Mouse (Mus musculus) spleen, adult 18-20 months (tissue): ENCODE measurements at regions not wholly inside any gene's neighbourhood (a gene's known extent, or its start where the extent isn't known, plus 50 kb on each side); places are given as distances from the start of the nearest gene placed in this dataset.

ENCODE experiments used
- DNase-seq, 2 experiments: peaks; one replicate each; pipeline ENCODE4 v3.0.0; 2022; ENCODE audit warnings: mixed read lengths in 2 of 2

- DNase-seq: no peak
Observed at GRCm38 (mm10) chr3:38397615-38397956, 87.1 kb downstream of the Ankrd50 start.

GRCm38 (mm10) chr3:38396760-38397614 is 87.7 kb downstream of the Ankrd50 start:
- no peak for DNase-seq

GRCm38 (mm10) chr3:38394308-38394707 is 90.3 kb downstream of the Ankrd50 start:
- DNase-seq: no peak

DNA sequence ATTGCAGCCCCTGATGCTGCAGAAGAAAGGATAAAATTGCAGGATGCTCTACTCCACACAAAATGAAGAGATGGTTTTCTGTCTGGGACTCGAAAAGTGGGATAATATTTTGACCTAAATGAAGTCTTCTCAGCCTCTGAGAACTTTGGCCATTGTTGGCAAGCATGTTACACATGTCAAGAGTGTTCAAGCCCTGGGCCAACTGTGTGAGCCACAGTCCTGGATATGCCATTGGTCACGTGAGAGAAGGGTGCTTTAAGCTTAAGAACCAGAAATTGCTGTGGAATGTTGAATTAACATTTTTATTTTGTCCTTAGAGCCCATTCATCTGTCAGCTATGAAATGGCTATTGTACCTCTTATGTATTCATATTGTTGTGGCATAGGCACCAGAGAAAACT is 95.0 kb downstream of the Ankrd50 start:
- DNase-seq: no peak

DNA sequence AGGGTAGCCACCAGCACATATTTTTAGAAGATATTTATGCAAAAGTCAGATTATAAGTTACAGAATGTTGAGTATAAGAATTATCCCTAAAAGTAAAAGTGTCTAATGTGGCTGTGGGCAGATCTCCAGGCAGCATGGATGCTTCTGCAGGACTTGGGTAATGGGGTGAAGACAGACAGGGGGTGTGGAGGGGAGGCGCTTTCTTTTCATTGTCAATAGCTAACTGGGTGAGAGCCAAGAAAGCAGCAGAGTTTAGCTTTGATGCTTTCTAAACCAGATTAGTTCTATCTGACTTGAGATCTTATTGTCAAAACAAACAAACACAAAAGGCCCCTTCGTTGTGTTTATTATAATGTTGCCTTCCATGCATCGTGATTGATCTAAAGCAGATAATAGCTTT is 95.7 kb downstream of the Ankrd50 start:
- DNase-seq: no peak

DNA sequence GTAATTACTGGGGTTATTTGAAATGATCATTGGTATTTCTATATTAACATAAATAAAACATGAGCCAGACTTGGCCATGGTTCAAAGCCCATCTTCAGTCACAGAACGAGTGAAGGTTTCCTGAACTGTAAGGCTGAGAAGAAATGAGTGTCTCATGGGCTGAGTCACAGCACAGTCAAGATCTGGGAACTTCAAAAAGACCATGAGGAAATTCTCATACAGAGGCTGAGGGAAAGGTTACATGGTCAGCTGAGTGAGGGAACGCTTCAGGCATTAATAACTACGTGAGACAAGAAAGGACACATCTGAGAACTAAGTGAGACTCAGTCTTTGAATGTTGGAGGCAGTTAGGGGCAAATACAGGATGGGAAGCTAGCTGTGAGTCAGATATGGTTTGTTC is 101.9 kb downstream of the Ankrd50 start:
- no peak for DNase-seq

DNA sequence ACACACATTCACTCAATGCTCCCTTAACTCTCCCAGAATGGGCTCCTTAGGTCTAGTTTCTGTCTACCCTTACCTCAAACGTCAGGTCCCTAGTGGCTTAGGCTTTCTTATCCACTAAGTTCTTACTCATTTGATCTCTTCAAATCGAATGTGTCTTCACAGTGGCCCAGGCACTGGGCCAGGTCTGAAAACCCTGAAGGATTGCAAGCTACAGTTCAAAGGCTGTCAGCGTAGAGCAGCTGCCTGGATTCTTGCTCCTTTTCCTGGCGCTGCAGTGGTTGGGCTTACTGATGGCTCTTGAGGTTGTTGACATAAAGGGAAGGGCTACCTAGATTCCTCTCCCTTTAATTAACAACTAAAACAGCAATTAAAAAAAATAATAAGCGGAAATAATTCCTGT is 103.0 kb downstream of the Ankrd50 start:
- DNase-seq: no peak

GRCm38 (mm10) chr3:38373690-38374089 is 111.0 kb downstream of the Ankrd50 start:
- DNase-seq: no peak

DNA sequence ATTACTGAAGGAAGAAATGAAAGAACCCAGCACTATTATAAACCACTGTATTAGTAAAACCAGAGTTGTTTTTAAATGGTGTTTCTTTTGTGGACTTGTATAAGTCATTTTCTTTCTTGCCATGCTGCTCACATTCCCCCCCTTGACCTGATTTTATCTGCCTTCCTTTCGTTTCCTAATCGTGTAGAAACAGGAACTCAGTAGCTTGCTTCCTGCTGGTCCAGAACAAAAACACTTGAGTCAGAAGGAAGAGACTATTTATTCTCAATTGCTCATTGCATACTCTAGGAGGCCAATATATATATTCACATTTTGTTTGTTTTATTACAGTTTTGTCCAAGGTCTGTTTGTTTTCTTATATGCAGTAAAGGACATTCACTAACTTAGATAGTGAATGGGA is 112.9 kb downstream of the Ankrd50 start:
- no peak for DNase-seq

DNA sequence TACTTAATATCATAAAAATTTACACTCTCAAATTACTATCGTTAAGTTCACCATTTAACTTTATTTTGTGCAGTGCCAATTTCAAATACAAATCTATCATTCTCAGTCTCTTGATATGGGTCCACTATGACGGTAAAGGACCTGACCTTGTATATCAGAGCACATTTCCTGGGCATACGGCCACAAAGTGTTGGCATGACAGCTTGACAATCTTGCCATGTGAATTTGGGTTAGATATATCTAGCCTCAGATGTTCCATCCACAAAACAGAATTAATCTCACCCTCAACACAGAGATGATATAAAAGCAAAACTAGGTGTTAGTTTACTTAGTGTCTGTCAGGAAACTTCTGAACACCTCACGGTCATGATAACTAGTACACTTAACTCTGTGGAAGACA is 120.8 kb downstream of the Ankrd50 start:
- no peak for DNase-seq

GRCm38 (mm10) chr3:38361411-38361810 is 123.2 kb downstream of the Ankrd50 start:
- no peak for DNase-seq

- DNase-seq: no peak
Observed at GRCm38 (mm10) chr3:38360974-38361373, 123.7 kb downstream of the Ankrd50 start.

DNA sequence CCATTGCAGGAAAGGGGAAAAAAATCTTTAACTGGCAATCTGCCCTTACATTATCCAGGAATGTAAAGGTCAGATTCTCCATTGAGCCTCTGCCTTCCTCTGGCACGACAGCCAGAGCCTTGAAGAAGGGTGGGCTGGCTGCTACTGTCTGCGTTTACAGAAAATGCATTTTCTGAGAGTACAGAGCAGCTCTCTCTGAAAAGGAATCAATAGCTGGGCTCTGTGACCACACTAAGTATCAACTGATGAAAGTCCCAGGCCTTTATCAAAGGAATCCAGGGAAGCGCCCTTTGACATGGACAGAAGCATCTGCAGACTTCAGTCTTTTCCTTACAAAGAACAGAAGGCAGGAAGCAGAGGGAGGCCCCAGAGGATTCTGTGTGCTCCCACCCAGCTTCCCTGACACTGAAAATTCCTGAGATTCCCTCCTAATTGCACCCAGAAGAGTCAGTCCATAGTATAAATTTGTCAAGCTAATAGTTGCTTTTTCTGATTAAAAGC is 124.2 kb downstream of the Ankrd50 start:
- DNase-seq: no peak

- DNase-seq: no peak
Observed at GRCm38 (mm10) chr3:38357905-38358491, 126.6 kb downstream of the Ankrd50 start.

DNA sequence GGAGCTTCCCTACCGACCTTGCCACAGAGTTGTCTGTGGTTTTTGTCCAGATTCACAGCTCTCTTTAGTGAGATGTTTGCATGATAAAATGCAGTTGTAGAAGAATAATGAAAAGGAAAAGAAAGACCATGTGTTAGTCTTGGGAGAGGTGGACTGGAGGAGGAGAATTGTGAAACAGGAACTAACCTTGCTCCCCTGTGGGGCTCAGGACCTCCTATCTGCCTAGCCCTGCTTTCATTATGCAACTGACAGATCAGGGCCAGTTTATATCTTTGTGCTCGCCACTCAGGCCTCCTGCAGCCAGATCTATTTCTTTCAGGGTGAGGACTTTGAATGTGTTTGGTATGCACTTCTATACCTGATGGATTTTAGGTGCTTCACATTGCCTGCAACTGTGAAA is 140.4 kb downstream of the Ankrd50 start:
- no peak for DNase-seq

GRCm38 (mm10) chr3:38341666-38342065 is 143.0 kb downstream of the Ankrd50 start:
- no peak for DNase-seq

DNA sequence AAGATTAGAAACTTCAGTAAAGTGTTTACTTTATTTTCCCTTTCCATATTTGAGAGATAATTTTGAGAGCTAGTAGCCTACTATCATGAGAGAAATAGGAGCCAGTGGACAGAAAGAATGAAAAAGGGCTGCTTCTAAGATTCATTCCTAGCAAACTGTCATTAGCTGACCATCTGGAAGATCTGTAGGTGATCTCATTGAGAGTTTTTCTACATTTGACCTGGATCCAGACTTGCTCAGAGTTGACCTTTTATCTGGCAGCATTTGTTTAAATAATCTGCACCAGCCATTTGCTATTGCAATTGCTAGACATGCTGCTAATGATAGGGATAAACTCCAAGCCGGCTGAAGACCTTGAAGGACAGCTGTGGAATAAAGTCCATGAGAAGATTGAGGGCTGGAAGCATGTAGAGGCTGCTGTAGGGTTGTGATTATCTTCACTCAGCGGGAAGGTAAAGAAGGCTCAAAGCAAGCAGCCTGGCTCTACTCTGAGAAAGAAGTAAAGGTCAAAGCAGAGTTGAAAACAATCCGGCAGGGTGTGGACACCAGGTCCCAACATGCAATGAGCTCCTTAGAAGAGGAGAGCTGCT is 151.2 kb downstream of the Ankrd50 start:
- DNase-seq: no peak

DNA sequence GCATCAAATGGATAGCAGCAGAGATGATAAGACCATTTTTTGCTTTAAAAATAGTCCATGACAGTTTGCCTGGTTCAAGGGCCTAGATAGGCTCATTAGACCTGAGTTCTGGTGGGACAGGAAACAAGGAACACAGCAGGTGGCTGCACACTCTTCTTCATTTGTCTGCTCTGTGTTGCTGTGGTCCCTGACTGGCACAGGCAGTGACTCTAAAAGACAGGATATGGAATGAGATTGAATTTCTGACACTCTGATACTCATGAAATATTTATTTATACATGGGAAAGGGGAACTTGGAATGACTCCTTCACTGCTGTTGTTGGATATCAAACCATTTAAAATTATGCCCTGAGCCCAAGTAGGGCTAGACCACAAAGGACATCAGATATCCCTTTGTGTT is 153.5 kb downstream of the Ankrd50 start:
- DNase-seq: no peak

DNA sequence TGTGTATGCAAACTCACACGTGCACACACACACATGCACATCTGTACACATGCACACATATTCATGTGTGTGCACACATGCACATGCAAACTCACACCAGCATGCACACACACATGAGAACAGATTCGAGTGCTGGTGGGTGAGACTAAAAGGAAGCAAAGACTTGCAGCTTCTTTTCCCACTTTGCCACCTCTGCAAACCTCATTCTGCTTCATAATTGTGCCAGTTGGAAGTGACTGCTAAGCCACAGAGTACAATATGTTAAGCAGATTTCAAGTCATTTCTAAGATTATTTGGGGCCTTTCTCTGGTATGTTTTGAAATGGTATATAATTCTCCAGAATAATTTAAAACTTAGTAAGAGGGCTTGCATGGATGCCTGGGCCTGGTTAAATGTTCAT is 157.4 kb downstream of the Ankrd50 start:
- DNase-seq: no peak

GRCm38 (mm10) chr3:38326211-38326610 is 158.4 kb downstream of the Ankrd50 start:
- DNase-seq: no peak

DNA sequence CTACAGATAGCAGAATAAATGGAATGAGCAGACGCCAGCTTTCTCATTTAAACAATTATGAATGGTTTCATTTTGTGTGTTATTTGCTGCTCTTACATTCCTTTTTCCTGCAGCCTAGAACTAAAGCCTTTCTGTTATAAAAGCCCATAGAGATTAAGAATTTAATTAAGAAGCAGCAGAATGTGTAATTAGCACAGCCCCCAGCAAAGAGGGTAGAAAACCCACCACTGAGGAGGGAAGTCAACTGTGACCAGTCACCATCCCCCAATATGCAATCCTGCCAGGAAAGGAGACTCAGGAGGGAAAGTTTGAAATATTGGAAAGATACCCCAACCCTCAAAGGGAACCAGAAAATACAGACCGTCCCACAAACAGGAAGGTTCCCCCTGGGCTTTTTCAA is 160.0 kb downstream of the Ankrd50 start:
- no peak for DNase-seq

GRCm38 (mm10) chr3:38322426-38322825 is 162.2 kb downstream of the Ankrd50 start:
- DNase-seq: no peak

GRCm38 (mm10) chr3:38321620-38322019 is 163.0 kb downstream of the Ankrd50 start:
- no peak for DNase-seq

GRCm38 (mm10) chr3:38320998-38321397 is 163.6 kb downstream of the Ankrd50 start:
- no peak for DNase-seq
